Mouse (Mus musculus) brain, embryonic 14.5 days (tissue): ENCODE data around the gene Olfr1008.
"Not testable (repeated sequence)": the region's sequence is repeated elsewhere in the genome, so short reads cannot be mapped to it uniquely, and the experiment has no call there.

Experiments
- CTCF ChIP-seq: fragments of 200-500 bp; IDR thresholded peaks from 2 replicates; pipeline ENCODE4 v1.5.1; 2012; ENCODE audit warnings: inconsistent platforms, mild to moderate bottlenecking, moderate library complexity, borderline replicate concordance; ENCODE audit not compliant: insufficient read depth, insufficient read length; ENCODE audit errors: extremely low read depth
- POLR2A ChIP-seq: fragments of 200-500 bp; IDR thresholded peaks from 2 replicates; pipeline ENCODE4 v1.6.1; 2012; ENCODE audit warnings: mild to moderate bottlenecking, inconsistent platforms, borderline replicate concordance; ENCODE audit not compliant: poor library complexity, insufficient read depth, insufficient read length, severe bottlenecking; ENCODE audit errors: extremely low read depth

GRCm38 (mm10) chr2:85710680-85711079 lies 21.4 kb downstream of the Olfr1008 start:
- not testable (repeated sequence) for TF ChIP-seq CTCF, POLR2A
